Mouse (Mus musculus) embryo, embryonic 11.5 days (tissue): ENCODE measurements around the gene Oprm1.
"Not testable (repeated sequence)": the region's sequence is repeated elsewhere in the genome, so short reads cannot be mapped to it uniquely, and the experiment has no call there.

ENCODE experiments used
- DNase-seq: peaks from one replicate; pipeline ENCODE4 v3.0.0-alpha.2; 2012; ENCODE audit warnings: low read depth, low spot score

The Oprm1 gene

DNA sequence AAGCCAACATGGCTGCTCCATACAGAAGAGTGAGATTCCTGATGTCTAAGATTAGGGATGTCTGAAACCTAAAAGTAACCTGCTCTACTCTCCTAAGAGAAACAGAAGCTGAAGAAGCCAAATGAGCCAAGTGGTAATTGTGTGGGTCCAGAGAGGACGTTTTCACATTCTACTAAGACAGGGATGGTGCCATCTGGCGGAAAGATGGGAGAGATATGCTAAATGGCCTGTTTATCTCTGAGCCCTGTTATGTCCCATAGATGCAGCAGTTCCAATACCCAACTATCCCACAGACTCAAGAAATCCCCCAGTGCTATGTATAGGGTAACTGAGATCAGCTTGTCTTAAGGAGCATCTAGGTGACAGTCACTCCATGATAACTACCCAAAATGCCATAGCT, 219.5 kb downstream of the Oprm1 start:
- DNase-seq, result no peak

DNA sequence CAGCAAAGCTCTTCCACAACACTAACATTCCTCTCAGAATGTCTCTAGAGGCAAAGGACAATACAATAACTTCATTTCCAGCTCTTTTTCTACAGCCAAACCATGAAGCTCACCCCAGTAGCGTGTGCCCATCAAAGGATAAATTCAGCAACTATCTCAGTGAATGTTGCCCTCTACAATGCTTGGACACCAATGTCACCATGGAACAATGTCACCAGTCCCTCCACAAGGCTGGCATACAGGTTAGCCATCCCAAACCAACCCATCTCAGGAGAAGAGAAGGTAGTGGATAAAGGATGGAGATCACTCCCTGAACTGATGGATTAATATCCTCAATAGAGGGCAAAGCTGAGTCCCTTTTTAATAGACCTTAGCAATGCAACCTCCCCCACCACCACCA, 220.4 kb downstream of the Oprm1 start:
- no peak for DNase-seq

DNA sequence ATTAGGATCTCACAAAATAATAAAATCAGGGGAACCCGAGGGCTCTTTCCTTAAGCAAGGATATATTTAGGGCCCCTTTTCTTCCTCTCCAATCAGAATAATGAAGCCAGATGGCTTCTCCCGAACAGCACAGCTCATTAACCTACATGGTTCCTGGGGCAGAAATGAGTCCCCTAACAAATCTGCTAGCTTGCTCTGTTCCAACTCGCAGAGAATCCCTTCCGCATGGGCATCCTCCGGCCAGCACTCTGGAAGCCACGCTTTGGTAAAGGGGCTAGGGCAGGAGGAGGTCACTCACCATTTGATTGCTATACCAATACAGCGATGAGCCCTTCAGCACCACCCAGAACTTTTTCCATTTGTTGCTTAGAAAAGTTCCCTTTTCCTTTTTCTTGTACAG, 220.9 kb downstream of the Oprm1 start:
- no peak for DNase-seq

DNA sequence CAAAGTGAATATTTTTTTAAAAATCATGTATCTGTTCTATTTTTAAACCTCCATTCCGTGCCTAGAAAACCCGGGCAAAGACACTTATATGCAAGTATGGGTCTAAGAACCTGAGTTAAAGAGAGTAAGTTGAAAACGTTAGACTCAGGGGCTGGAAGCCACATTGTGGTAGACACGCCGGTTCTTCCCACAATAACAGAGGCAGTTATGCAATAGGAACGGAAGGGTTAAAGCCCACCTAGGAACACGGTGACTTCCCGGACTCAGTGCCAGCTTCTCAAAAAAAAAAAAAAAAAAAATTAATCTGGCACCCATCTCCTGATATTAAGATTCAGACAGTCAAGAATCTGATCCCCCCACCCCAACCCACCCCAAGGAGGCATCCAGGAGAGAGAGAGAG, 221.5 kb downstream of the Oprm1 start:
- no peak for DNase-seq

DNA sequence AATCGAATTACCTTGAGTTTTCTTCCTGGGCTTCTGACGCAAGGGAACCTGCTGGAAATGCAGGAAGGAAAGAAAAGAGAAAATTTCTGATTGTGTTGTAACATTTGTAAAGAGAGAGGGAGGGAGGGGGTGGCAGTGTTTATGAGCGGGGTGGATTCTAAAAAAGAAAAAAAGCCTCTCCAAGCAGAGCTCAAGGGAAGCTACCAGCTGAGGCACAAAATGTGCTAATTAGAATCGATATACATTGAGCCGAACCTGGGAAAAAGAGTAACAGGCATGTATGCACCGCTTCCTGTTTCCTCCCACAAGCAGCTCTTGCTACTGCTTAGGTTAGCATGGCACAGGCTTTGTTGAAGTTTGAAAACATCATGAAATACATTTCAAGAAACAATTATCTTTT, 221.9 kb downstream of the Oprm1 start:
- DNase-seq, result no peak

DNA sequence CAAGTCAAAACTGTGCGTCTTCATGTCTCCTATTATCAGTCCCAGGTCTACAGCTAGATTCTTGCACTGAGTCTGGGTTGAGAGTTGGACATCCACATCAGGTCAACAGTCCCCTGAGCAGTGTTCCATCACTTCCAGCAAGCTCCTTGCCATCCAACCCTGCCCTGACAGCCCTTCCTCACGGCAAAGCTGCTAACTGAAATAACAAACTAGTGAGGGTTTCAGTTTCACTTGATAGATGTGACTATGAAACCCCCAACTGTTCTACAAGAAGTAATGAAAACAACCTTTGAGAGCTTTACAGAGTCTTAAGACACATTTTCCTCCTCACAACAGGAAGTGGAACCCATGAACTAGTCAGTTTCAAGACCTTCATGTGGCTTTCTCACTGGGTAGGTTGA, 224.4 kb downstream of the Oprm1 start:
- no peak for DNase-seq

DNA sequence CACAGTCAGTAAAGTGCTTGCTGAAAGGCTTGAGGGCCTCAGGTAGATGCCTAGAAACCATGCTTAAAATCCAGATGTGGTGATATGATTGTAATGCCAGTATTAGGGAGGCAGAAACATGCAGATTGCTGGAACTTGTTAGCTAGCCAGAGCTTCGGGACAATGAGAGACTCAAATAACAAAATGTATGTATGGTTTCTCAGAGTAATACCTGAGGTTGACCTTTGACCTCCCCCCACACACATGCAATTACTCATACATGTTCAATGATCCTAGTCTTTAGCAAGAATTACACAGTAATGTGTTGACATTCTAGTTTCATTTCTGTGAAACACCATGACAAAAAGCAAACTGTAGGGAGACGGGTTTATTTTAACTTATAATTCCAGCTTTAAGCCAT, 225.1 kb downstream of the Oprm1 start:
- no peak for DNase-seq

DNA sequence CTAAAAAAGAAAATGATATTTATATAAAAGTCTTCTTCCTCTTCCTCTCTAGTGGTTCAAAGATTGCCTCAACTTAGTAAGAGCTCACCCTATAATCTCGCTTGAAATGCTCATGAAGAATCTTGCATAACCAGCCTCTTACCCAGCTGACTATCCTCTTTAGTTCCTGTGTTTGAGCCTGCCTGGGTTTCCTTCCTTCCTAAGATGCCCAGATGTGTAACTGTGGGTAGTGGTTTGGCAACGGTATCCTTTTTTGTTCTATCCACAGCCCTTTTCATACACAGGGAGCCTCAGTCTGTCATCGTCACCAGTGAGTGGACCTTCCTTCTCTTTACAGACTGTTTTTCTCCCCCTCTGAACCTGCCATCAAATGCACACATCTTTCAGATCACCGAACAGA, 227.9 kb downstream of the Oprm1 start:
- DNase-seq, result no peak

DNA sequence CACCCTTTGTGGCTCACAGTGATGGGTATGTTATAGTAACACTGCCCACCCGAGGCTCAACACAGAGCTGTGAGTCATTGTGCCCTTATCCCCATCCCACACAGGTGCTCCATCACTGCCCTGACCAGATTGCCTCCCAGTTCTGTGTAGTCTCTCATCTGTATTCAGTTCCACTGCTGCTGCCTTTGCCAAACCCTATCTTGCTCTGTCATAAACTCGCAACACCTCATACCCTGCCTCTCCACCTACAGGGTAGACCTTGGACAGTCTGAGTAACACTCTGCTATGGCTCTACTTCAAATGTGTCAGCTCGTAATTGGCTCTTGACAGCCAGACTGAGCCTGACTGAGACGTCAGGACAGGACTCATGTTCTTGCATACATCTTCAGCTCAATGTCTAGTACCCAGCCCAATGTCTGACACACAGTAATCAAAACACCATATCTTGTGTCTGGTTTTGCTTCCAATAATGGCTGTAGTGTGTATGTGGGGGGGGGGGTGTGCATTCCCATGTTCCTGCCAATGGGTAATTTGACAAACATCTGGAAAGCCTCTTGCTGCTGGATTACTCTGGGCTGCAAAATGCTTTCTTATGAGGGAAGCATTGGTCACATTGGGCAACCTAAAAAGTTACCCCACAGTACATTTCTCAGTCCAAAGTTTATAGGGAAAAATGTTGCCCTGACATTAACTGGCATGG, 229.2 kb downstream of the Oprm1 start:
- no peak for DNase-seq

DNA sequence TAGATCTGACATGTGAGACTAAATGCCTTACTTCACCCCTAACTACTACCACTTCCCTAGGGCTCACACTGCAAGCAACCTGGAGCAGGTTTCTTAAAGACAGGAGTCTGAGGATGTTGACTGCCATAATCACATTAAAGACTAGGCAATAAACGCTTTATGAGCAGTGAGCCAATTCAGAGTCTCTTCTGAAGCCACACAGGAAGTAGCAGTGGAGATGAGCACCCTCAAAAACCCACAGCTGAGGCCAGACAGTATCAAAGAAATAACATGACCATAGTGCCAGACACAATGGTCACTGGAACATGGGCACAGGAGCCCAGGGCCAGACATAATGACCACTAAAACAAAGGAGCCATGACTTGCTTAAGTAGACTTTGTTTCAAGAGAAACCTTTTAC, 230.2 kb downstream of the Oprm1 start:
- no peak for DNase-seq

DNA sequence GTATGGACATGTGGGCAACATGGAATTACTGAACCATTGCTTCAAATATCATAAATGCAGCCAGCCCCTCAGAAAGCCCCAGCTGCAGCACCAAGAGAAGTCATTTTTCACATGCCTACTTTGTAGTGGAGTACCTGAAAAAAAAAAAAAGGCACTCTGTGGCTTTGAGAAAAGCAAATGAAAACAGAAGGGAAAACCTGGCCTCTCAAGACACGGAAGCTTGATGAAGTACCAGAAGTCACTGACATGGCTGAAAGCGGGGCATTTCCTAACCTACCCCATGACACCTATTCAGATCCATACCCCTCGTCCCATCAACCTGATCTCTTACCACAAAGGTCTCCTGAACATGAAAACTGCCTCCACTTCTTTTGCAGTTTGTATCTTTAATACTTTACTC, 238.6 kb downstream of the Oprm1 start:
- no peak for DNase-seq

DNA sequence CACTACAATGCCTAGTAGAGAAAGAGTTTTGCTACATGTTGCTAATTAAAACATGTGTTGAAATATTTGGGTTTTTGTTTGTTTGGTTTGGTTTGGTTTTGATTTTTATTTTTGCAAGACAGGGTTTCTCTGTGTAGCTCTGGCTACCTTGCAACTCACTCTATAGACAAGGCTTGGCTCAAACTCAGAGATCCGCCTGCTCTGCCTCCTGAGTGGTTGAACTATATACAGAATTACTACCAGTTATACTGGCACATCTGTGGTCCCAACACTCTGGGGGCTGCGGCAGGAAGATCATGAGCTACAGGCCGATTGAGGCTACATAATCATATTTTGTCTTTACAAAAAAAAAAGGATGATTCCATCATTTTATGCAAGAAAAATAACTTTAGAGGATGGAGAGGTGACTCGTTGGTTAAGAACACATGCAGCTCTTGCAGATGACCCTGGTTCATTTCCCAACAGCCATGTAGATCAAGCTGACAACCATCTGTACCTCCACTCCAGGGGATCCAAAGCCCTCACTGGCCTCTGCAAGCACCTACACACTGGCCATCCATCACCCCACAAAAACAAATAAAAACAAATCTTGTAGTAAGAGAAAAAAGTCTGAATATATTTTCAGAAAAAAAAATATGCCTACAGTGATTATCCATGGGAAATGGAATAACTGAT, 240.4 kb downstream of the Oprm1 start:
- DNase-seq, result no peak

DNA sequence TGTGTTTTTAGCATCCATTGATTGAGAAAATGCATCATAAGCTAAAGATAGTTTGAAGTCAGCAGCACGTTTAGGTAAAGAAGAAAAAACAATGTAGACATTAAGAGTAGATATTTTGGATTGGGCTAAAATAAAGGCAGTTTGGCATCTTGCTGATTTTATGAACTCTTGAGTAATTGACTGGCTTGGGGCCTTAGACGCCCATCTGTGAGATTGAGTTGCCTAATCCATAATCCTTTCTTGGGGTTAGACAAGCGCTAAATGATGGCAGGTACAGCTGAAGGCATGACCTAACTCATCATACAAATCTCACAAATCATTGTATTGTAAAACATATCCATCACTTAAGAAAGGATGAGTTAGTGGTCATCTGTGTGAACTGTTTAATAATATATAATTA, 241.0 kb downstream of the Oprm1 start:
- no peak for DNase-seq

DNA sequence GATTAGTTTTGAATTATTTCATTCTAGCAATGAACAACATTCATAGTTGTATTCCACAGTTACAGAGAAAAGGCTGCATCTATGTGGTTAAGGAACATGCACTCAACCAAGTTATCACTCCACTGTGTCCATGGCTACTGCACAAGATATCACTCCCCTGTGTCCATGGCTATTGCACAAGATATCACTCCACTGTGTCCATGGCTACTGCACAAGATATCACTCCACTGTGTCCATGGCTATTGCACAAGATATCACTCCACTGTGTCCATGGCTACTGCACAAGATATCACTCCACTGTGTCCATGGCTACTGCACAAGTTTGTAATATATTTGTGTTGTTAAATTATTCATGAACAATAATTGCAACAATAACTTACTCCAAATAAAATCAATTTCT, 245.6 kb downstream of the Oprm1 start:
- not testable (repeated sequence) for DNase-seq

DNA sequence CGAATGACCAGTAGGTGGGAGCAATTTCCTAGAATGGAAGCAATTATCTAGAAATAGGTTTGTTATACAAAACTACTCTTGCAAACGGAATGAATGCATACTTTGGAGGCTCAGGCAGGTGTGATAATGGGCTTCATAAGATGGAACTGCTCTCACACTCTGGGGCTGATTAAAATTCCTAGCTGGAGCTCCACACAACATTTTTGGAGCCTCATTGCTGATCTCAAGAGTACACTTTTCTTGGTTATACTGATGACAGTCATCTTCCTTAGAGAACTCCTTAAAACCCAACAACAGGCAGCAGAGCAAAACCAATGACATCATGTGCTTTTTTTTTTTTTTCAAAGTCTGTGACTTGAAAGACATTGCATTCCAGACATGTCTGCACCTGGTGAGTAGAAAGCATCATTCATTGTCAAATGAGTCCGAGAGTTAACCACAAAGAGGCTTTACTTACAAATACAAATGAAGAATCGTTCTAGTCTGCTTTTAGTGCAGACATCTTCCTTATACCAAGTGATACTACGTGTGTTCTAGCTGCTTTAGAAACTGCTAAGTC, 246.8 kb downstream of the Oprm1 start:
- DNase-seq, result no peak

DNA sequence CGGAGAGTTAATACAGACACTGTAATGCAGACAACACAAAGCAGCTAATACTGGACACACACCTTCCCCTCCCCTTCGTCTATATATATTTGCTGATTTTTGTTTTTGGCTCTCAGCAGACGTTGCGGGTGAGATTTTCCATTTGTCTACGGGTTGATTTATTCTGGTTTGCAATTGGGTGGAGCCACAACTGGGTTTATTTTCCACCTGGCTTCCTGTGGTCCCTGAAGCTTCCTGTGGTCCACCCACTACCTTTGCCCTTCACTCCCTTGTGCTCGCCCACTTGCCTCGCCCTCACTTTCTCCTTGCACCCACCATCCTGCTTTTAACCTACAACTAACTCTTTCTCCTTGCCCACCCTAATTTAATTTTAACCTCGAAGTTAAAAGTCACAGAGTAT, 252.2 kb downstream of the Oprm1 start:
- no peak for DNase-seq

DNA sequence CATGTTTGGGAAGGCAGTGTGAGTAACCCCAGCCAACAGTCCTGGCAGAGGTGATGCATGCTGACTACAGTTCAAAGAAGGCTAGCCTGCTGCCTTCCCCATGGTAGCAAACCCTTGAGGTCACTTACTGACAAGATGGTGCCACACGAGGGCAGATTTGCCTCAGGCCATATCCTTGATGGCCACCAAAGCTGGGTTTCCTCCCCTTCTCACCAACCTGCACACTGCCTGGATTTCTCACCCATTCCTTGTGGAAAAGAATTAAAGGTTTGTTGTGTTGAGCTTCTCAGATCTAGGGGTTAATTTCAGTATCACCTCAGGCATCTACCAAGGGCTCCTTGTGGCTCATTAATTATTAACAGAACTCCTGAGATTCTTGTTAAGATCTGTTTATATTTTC, 256.9 kb downstream of the Oprm1 start:
- no peak for DNase-seq

DNA sequence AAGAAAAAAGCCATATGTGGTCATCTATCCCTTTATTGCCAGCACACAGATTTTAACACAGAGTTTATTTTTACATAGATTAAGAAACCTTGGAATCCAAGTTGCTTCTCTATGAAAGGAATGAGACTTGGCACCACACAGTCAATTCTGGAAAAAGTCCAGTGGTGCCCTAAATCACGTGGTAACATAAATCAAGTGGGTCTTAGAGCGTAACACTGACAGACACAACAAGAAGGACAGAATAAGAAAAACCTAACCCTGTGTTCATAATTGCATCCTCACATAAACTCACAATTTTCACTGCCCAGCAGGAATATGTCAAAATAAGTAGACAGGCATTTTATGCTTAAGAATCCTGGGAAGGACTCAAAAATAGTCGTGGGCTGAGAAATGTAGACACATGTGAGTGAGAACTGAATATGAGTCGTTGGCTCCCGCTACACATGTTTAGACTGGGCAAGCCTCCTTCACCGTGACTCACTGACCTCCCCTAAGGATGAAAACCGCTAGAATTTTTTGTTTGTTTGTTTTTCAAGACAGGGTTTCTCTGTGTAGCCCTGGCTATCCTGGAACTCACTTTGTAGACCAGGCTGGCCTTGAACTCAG, 261.6 kb downstream of the Oprm1 start:
- no peak for DNase-seq

DNA sequence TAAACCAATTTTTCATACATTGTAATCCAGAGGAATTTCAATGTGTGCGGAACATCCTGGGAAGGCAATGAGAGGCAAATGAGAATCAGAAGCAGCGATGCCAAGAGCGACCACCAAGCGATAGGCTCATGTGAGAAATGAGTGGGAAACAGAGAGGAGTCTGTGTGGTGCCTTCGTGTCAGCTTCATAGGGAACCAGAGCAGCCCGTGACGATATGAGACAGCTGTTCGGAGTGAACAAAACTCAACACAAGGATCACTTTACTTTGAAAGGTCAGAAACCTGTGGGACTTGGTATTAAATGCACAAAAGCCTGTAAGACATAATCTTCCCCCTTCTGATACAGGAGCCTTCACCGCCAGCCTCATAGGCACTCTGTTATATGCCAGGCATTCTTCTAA, 262.2 kb downstream of the Oprm1 start:
- no peak for DNase-seq

DNA sequence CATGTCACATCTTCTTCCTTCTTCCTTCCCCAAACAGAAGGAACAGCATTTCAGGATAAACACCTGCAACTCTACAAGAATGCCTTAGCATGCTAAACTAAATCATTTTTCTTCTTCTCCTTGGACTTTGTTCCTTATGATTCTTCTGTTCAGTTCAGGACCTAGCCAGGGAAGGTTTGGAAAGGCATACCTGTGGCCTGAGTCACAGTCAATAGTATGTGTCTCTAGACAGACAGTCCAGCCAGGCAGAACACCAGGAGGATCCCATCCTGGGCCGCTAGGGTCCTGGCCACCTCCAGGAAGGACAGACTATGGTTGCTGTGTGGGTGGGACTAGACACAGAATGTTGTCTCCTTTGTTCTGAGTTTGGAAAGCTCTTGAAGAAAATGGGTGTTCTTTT, 266.7 kb downstream of the Oprm1 start:
- no peak for DNase-seq

DNA sequence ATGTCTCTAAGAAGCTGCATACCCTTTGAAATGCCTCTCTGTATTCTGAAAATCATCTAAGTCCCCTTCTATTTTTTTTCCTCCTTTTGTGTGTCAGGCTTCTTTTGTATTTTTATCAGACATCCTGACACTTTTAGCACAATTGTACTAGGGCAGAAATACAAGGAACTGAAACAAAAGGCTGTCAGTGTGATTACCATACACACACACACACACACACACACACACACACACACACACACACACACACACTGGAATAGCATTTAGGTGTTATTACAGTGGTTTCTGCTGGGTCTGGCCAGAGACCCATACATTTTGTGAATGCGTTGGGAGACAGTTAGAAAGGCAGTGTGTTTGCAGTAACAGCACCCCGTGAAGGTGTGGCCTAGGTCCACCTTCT, 275.2 kb downstream of the Oprm1 start:
- no peak for DNase-seq

DNA sequence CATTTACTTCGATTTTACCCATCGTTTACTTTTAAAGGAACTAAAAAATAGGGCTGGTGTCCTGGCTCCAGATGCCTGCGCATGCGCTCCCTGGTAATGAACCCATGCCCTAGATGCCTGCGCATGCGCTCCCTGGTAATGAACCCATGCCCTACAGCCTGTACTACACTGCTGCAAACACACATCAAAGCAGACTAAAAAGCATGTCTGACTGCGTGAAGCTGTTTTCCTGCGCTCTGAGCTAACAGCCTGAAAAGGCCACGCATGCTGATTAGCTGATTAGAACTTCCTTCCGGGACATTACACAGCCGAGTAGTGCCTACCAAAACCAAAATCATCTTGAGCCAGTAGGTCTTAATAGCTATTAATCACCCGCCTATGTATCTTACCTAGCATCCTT, 277.2 kb downstream of the Oprm1 start:
- DNase-seq, result no peak

DNA sequence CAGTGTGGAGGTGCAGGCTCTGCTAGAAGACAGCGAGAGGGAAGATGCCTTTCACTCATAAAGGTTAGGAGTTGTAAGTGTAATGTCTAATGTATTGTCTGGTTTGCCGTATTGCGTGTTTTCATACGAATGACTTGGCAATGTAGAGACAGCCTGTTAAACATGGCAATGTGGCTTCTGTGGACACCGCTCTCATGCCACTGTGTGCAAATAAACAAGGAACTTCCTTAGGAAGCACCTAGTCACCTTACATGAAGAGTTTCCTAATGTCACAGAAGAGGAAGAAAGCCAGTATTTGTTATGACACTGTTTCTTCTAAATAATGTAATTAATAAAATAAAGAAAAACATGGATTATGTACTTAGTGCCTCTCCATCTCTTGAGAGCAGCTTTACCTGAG, 278.9 kb downstream of the Oprm1 start:
- DNase-seq, result no peak
